Mouse (Mus musculus) midbrain, embryonic 16.5 days (tissue): ENCODE measurements around the gene Mettl11b. TPM values are rescaled to one million over a fixed set of nuclear protein-coding genes. Genes with fewer than 3 reads are reported as not detected.

Experiments
- ATAC-seq: fragments of 200-750 bp; cut with Nextera tagmentation; 2 replicates; pipeline ENCODE4 v1.8.0; 2017; ENCODE audit warnings: moderate TSS enrichment
- H3K27ac ChIP-seq: fragments of 300-500 bp; sonication (generic); 2 replicates; pipeline ENCODE4 v1.5.1; 2014; ENCODE audit warnings: mild to moderate bottlenecking, low read length, mixed read lengths
- H3K27me3 ChIP-seq: fragments of 300-500 bp; sonication (generic); 2 replicates; pipeline ENCODE4 v1.6.1; 2014; ENCODE audit warnings: low read depth, low read length, mixed read lengths; ENCODE audit not compliant: control insufficient read depth, insufficient read depth
- H3K36me3 ChIP-seq: fragments of 300-500 bp; sonication (generic); 2 replicates; pipeline ENCODE4 v1.6.1; 2014; ENCODE audit warnings: mild to moderate bottlenecking, low read length, moderate library complexity, mixed read lengths; ENCODE audit not compliant: control insufficient read depth, insufficient read depth
- H3K4me1 ChIP-seq: fragments of 300-500 bp; sonication (generic); 2 replicates; pipeline ENCODE4 v1.6.1; 2014; ENCODE audit warnings: mild to moderate bottlenecking, low read length, mixed read lengths; ENCODE audit not compliant: control insufficient read depth, insufficient read depth
- H3K4me2 ChIP-seq: fragments of 300-500 bp; sonication (generic); 2 replicates; pipeline ENCODE4 v1.6.1; 2014; ENCODE audit warnings: mild to moderate bottlenecking, low read length, mixed read lengths
- H3K4me3 ChIP-seq: fragments of 300-500 bp; sonication (generic); 2 replicates; pipeline ENCODE4 v1.5.1; 2014; ENCODE audit warnings: low read depth, mild to moderate bottlenecking, low read length, moderate library complexity, mixed read lengths
- H3K9ac ChIP-seq: fragments of 300-500 bp; sonication (generic); 2 replicates; pipeline ENCODE4 v1.6.1; 2014; ENCODE audit warnings: low read depth, low read length, mixed read lengths
- H3K9me3 ChIP-seq: fragments of 300-500 bp; sonication (generic); replicated peaks from 2 replicates; pipeline ENCODE4 v1.6.1; 2014; ENCODE audit warnings: mild to moderate bottlenecking, low read length, mixed read lengths; ENCODE audit not compliant: control insufficient read depth, poor library complexity, severe bottlenecking
- WGBS: fragments of 180-500 bp; shearing (Covaris S2); extraction: QIAGEN DNeasy Blood & Tissue Kit; methylation state at CpG from one replicate; pipeline ENCODE4 v1.1.7; 2014; 5-methylcytosine and 5-hydroxymethylcytosine counted together
- polyA plus RNA-seq: library from polyadenylated mRNA; unstranded; fragments of >200 nt; fragmentation: Nextera tagmentation; extraction: Ambion mirVana; gene quantifications from 2 replicates; pipeline ENCODE4 v1.2.1, GENCODE M21; 2015

Gene Mettl11b
- polyA plus RNA-seq, 1 experiment from 2014 or later = 0.98 TPM

- 90% methylated on average over 7 of the region's 7 CpGs for WGBS
- no peak overlapping the region for H3K27ac ChIP-seq
- no peak overlapping the region for H3K4me2 ChIP-seq
- ATAC-seq = no peak
- H3K27me3 ChIP-seq = no peaks in the 10 kb centered on the region
- H3K9ac ChIP-seq = no peak overlapping the region
- H3K4me3 ChIP-seq = no peak overlapping the region
- H3K4me1 ChIP-seq = no peaks in the 10 kb centered on the region
- no peaks in the 10 kb centered on the region for H3K36me3 ChIP-seq
- no peaks in the 10 kb centered on the region for H3K9me3 ChIP-seq
These were observed 24.5 kb downstream of the Mettl11b start for GRCm38 (mm10) chr1:163700571-163700970.

GRCm38 (mm10) chr1:163699702-163700101 is 25.3 kb downstream of the Mettl11b start:
- ATAC-seq = no peak
- no peak overlapping the region for H3K4me3 ChIP-seq
- no peak overlapping the region for H3K4me2 ChIP-seq
- no peaks in the 10 kb centered on the region for H3K4me1 ChIP-seq
- H3K9ac ChIP-seq = no peak overlapping the region
- WGBS = 95% methylated on average over 3 of the region's 3 CpGs
- H3K36me3 ChIP-seq = no peaks in the 10 kb centered on the region
- no peaks in the 10 kb centered on the region for H3K9me3 ChIP-seq
- no peaks in the 10 kb centered on the region for H3K27me3 ChIP-seq
- no peak overlapping the region for H3K27ac ChIP-seq

GRCm38 (mm10) chr1:163691860-163692259 is 33.2 kb downstream of the Mettl11b start:
- no peaks in the 10 kb centered on the region for H3K36me3 ChIP-seq
- no peaks in the 10 kb centered on the region for H3K4me1 ChIP-seq
- ATAC-seq = no peak
- no peak overlapping the region for H3K4me3 ChIP-seq
- WGBS = 79% methylated on average over 3 of the region's 3 CpGs
- H3K9me3 ChIP-seq = no peaks in the 10 kb centered on the region
- H3K4me2 ChIP-seq = no peak overlapping the region
- no peak overlapping the region for H3K27ac ChIP-seq
- H3K9ac ChIP-seq = no peak overlapping the region
- no peaks in the 10 kb centered on the region for H3K27me3 ChIP-seq

- Histone ChIP-seq H3K9ac (no peak overlapping the region), H3K4me2 (no peak overlapping the region), H3K4me3 (no peak overlapping the region), H3K27ac (no peak overlapping the region), H3K36me3 (no peaks in the 10 kb centered on the region), H3K27me3 (no peaks in the 10 kb centered on the region), H3K4me1 (no peaks in the 10 kb centered on the region), H3K9me3 (no peaks in the 10 kb centered on the region)
- ATAC-seq = no peak
- 76% methylated on average over 2 of the region's 2 CpGs for WGBS
These were observed 42.0 kb downstream of the Mettl11b start for GRCm38 (mm10) chr1:163682935-163683430.

- Histone ChIP-seq H3K4me3 (no peak overlapping the region), H3K27ac (no peak overlapping the region), H3K9ac (no peak overlapping the region), H3K4me2 (no peak overlapping the region), H3K4me1 (no peaks in the 10 kb centered on the region), H3K27me3 (no peaks in the 10 kb centered on the region), H3K36me3 (no peaks in the 10 kb centered on the region), H3K9me3 (no peaks in the 10 kb centered on the region)
- no peak for ATAC-seq
- WGBS = 52% methylated on average over 3 of the region's 3 CpGs
These were observed 42.9 kb downstream of the Mettl11b start for GRCm38 (mm10) chr1:163682127-163682526.

- Histone ChIP-seq H3K36me3 (no peaks in the 10 kb centered on the region), H3K9me3 (no peaks in the 10 kb centered on the region), H3K27me3 (no peaks in the 10 kb centered on the region), H3K4me2 (no peak overlapping the region), H3K9ac (no peak overlapping the region), H3K4me1 (no peaks in the 10 kb centered on the region), H3K4me3 (no peak overlapping the region), H3K27ac (no peak overlapping the region)
- WGBS = 95% methylated on average over 3 of the region's 3 CpGs
- ATAC-seq = no peak
These were observed 52.2 kb downstream of the Mettl11b start for GRCm38 (mm10) chr1:163672866-163673265.

- no peak for ATAC-seq
- WGBS = 81% methylated on average over 4 of the region's 4 CpGs
- H3K4me3 ChIP-seq = no peak overlapping the region
- no peaks in the 10 kb centered on the region for H3K36me3 ChIP-seq
- no peak overlapping the region for H3K9ac ChIP-seq
- no peak overlapping the region for H3K27ac ChIP-seq
- H3K27me3 ChIP-seq = no peaks in the 10 kb centered on the region
- no peaks in the 10 kb centered on the region for H3K4me1 ChIP-seq
- no peak overlapping the region for H3K4me2 ChIP-seq
- H3K9me3 ChIP-seq = no peaks in the 10 kb centered on the region
These were observed 53.7 kb downstream of the Mettl11b start for GRCm38 (mm10) chr1:163671326-163671725.

- H3K4me2 ChIP-seq = no peak overlapping the region
- no peak for ATAC-seq
- WGBS = 23% methylated on average over 4 of the region's 4 CpGs
These were observed 54.3 kb downstream of the Mettl11b start for GRCm38 (mm10) chr1:163670702-163671101.

GRCm38 (mm10) chr1:163669936-163670335 is 55.1 kb downstream of the Mettl11b start:
- Histone ChIP-seq H3K9me3 (no peaks in the 10 kb centered on the region), H3K27me3 (no peaks in the 10 kb centered on the region), H3K4me2 (no peak overlapping the region), H3K36me3 (no peaks in the 10 kb centered on the region), H3K9ac (no peak overlapping the region), H3K4me3 (no peak overlapping the region), H3K27ac (no peak overlapping the region), H3K4me1 (no peaks in the 10 kb centered on the region)
- 95% methylated on average over 4 of the region's 4 CpGs for WGBS
- no peak for ATAC-seq

More at GRCm38 (mm10) chr1:163670702-163671101, 54.3 kb downstream of the Mettl11b start:
- no peaks in the 10 kb centered on the region for H3K36me3 ChIP-seq
- H3K9ac ChIP-seq = no peak overlapping the region
- H3K4me3 ChIP-seq = no peak overlapping the region
- H3K4me1 ChIP-seq = no peaks in the 10 kb centered on the region
- H3K9me3 ChIP-seq = no peaks in the 10 kb centered on the region
- no peak overlapping the region for H3K27ac ChIP-seq
- no peaks in the 10 kb centered on the region for H3K27me3 ChIP-seq
